Mouse (Mus musculus) small intestine, adult 2 months (tissue): ENCODE results near the gene Urah.

Source experiments
- CTCF ChIP-seq: fragments of 200-500 bp; IDR thresholded peaks from 2 replicates; pipeline ENCODE4 v1.5.1; 2012; ENCODE audit warnings: low read depth, mild to moderate bottlenecking, control low read depth, inconsistent platforms, low read length, moderate library complexity, mixed read lengths; ENCODE audit not compliant: insufficient replicate concordance, insufficient read length; ENCODE audit errors: extremely low read depth
- POLR2A ChIP-seq: fragments of 200-500 bp; IDR thresholded peaks from 2 replicates; pipeline ENCODE4 v1.6.1; 2012; ENCODE audit warnings: low read depth, mild to moderate bottlenecking, control low read depth, inconsistent platforms, low read length, moderate library complexity

DNA sequence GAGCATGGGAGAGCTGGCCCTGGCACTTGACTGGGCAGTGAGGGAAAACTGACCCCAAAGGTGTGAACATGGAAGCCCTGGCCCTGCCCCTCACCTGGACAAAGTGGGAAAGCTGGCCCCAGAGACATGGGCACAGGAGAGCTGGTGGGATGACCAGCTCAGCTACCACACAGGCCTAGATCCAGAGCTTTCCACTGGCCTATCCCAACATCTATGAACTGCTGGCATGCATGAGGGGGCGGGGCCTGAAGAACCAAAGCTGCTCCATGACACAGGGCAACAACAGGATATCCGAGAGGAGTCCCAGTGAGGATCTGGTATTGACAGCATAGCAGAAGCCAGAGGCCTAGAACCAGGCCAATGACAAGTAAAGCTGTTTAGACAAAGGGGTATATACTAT lies 36.6 kb upstream of the Urah start:
- TF ChIP-seq POLR2A (no peak), CTCF (no peak)
